Mouse (Mus musculus) cerebellum, adult 18-20 months (tissue): ENCODE measurements around the gene Cd79b.
A peak's percentile ranks its signal among the peaks of the same experiment; 100 is the strongest.

ENCODE experiments used
- DNase-seq, 2 experiments: peaks; one replicate each; pipeline ENCODE4 v3.0.0; 2021

Cd79b gene

DNA sequence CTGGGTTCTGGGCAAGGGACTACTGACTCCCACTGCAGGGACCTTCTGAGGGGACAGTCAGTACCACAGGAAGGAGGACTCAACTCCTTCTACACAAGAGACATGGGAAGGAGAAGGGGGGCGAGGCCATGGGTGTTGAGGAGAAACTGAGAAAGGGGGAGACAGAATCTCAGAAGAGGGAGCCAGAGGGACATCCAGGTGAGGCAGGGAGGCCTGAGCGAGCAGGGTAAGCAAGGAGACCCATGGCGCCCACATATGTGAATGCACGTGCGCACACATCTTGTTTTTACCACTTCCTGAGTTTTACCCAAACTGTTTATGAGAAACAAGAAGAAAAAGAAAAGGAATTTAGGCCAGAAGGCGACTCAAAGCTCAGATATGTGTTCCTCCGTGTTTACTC is 3.2 kb upstream of the Cd79b start:
- no peak for DNase-seq

GRCm38 (mm10) chr11:106316416-106316815 is 1.9 kb upstream of the Cd79b start:
- no peak for DNase-seq

GRCm38 (mm10) chr11:106313533-106313932 is 1.0 kb downstream of the Cd79b start:
- DNase-seq, result no peak

DNA sequence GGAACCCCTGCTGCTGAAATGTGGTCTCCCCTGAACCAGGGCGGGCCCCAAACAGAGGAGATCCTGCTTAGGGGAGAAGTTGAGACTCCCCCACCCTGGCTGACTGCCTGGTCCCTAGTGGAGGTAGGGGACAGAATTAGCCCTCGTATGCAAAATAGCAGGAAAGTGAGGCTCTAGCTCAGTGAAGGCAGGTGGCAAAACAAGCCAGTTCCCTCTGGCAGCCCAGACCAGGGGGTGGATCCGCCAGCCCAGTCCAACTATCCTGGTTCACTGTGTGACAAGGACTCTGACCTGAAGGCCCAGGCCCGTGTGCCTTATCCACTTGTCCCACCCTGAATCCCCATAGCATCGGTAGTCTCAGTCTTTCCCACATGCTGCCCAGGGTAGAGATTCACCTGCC is 4.4 kb downstream of the Cd79b start:
- DNase-seq, result no peak

DNA sequence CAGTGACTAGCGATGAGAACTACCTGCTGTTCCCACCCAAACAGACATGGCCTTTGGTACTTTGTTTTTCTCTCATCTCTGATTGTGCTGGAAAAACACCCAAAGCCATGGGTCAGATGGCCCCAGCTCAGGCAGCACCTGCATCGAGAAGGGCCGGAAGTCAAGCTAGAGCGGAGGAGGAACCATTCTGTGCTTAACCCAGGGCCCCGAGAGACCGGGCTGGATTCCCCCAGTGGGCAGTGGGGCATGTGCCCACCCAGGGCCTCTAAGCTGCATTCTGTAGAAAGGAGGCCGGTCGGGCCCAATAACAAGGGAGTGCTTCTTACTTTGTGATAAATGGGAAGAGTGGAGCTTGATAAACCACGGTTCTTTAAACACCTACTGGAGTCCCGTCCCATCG is 6.4 kb downstream of the Cd79b start:
- no peak for DNase-seq

DNA sequence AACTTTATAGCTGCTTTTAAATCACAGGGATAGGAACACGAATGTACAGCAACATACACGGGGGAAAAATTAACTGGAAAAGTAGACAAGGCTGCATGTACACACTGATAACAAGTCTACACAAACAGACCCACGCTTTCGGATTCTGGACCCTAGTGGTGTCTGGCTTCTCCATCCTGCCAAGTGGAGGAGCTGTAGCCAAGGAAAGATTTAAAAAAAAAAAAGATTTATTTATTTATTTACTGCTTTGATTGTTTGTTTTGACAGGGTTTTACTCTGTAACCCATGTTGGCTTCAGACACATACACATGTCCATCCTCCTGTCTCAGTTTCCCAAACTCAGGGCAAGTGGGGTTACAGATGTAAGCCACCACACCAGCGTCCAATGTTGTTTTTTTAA is 7.1 kb downstream of the Cd79b start:
- no peak for DNase-seq

GRCm38 (mm10) chr11:106306758-106307157 is 7.8 kb downstream of the Cd79b start:
- no peak for DNase-seq

DNA sequence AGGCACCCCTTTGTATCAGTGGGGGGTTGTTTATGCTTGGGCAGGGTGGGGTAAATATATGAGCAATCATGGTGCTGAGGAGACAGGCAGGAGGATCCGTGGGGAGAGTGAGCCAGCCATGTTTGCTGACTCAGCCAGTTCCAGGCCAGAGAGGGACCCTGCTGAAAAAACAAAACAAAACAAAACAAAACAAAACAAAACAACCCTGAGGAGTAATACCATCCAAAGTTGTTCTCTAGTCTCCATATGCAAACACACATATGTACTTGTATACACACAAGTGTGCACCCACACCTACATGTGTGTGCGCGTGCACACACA is 8.5 kb downstream of the Cd79b start:
- DNase-seq, result no peak

DNA sequence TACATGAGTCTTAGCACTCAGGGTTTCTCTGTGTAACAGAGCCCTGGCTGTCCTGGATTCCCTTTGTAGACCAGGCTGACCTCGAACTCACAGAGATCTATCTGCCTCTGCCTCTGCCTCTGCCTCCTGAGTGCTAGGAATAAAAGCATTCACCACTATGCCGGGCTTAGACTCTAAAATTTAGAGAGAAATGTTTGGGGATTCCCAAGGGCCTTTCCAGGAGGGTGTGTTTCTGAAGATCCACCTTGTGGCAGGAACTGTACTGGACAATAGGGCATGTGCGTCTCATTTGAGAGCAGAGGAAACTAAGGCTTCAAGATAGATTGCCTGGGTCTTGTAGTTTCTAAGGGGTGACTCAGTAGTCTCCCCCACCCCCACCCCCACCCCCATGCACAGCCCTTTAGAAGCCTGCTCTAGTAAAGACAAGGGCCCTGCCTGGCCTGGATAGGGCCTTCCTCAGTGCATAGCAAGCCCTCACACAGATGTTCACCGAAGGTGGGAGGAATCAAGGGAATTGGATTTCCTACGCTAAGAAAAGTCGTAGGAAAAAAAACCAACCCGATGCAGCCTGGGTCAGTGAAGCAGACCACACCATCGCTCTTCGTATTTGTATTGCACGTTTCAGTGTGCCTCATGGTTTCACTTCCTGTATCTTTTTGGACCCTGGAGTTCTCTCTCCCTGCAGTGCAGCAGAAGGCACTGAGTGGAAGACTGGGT is 9.1 kb downstream of the Cd79b start:
- no peak for DNase-seq

DNA sequence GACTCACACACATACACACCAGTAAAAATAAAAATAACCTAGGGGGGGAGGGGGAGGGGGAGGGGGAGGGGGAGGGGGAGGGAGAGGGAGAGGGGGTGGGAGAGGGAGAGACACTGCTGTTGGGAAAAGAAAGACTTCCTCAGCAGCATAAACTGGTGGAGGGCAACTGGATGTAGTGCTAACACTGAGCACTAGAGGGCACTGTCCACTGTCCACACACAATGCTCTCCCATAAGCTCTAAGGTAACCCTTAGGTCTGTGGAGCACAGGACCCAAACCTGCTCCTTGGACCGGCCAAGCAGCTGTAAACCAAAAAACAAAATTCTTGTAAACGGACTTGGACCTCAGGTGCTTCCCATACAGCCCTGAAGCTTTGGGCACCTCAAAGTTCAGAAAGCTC is 11.9 kb downstream of the Cd79b start:
- DNase-seq, result peak; percentile 66 to 76

- no peak for DNase-seq
Measured at GRCm38 (mm10) chr11:106301765-106302164, 12.8 kb downstream of the Cd79b start, which contains the start of gene Gh. Gene Gh, minus strand, starts transcription at chr11:106301865.

- peak; percentile 84 to 91 for DNase-seq
Measured at GRCm38 (mm10) chr11:106291861-106292260, 22.7 kb downstream of the Cd79b start.

DNA sequence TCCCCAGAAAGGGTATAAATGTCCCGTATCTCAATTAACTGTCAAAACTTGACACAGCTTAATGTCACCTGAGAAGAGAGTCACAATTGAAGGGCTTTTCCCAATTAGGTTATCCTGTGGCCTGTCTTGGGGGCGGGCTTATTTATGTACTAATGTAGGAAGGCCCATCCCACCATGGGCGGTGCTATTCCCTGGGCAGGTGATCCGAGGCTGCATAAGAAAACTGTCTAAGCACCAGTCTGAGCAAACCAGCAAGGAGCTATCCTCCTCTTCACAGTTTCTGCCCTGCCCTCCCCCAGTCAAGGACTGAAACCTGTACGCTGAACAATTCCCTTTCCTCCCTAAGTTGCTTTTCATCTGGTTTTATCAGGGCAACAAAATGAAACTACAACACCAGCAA is 24.2 kb downstream of the Cd79b start:
- no peak for DNase-seq

DNA sequence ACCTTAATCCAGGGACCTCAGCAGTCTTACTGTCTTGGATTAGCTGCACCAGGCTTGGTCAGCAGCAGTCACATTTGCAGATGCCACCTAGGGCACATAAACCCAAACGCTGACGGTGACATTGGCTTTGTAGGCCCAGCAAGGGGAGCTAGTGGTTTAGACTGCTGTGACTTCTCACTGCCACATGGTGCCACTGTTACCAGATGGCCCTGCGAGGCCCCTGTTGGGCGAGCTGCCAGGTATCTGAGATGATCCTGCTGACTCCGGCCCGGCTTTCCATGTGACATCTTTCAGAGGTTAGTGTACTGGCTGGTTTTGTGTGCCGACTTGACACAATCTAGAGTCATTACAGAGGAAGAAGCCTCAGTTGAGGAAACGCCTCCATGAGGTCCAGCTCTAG is 25.2 kb downstream of the Cd79b start:
- DNase-seq, result peak; percentile 91 to 94

DNA sequence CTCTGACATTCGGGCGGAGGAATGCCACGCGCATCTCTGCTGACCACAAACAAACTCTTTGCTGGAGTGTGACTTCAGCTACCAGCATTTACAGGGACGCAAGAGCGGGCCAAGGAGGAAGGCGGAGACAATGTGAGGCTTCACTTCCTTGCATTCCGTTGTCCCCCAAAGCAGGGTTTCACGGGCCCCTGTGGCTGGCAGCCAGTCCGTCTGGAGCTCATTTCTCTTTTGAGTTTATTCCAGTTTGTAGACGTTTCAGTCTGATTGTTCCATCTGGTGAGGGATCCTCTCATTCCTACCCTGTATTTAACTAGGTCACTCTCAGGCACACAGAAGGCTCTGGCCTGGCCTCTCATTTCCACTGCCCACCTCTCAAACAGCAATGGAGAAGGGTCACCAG is 27.6 kb downstream of the Cd79b start:
- peak; percentile 82 to 85 for DNase-seq

GRCm38 (mm10) chr11:106286206-106286605 is 28.4 kb downstream of the Cd79b start:
- peak; percentile 49 to 53 for DNase-seq

DNA sequence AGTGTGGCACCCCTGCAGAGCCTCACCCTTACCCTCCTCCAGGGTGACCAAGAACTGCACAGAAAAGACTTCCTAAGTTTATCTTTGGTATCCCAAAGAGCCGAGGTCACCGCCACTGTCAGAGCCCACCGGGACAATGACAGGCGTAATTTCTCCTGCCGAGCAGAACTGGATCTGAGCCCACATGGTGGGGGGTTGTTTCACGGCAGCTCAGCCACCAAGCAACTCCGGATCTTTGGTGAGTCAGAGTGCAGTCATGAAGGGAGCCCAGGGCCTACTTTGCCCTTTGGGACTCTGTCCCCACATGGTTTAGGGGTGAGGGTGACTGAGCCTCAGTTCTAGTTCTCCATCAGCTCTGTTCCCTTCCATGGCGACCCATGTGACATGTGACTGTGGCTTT is 30.4 kb downstream of the Cd79b start:
- DNase-seq, result peak in 1 of 2 experiments; percentile 28

DNA sequence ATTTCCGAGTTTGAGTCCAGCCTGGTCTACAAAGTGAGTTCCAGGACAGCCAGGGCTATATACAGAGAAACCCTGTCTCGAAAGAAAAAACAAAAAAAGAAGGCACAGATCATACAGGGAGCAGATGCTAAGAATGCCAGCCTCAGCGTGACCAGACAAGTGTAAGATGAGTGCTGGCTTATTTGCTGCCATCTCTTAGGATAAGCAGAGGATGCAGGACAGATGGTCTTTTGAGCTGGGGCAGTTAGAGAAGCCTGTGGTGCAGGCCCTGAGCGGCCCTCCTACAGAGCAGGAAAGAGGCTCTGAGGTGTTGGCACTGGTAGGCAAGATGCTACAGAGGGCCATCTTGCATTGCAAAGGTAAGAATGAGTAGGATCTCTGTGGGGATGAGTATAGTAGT is 31.2 kb downstream of the Cd79b start:
- peak; percentile 52 to 54 for DNase-seq

GRCm38 (mm10) chr11:106282452-106282851 is 32.1 kb downstream of the Cd79b start:
- DNase-seq, result no peak

GRCm38 (mm10) chr11:106276454-106276853 is 38.1 kb downstream of the Cd79b start, which contains the start of gene Tcam1:
Gene Tcam1, plus strand, starts transcription at chr11:106276672.
- peak; percentile 93 to 96 for DNase-seq

GRCm38 (mm10) chr11:106274971-106275411 is 39.6 kb downstream of the Cd79b start:
- no peak for DNase-seq

- DNase-seq, result no peak
Measured at GRCm38 (mm10) chr11:106274374-106274773, 40.2 kb downstream of the Cd79b start.

GRCm38 (mm10) chr11:106273811-106274210 is 40.8 kb downstream of the Cd79b start:
- DNase-seq, result no peak

- no peak for DNase-seq
Measured at GRCm38 (mm10) chr11:106273311-106273684, 41.3 kb downstream of the Cd79b start.

DNA sequence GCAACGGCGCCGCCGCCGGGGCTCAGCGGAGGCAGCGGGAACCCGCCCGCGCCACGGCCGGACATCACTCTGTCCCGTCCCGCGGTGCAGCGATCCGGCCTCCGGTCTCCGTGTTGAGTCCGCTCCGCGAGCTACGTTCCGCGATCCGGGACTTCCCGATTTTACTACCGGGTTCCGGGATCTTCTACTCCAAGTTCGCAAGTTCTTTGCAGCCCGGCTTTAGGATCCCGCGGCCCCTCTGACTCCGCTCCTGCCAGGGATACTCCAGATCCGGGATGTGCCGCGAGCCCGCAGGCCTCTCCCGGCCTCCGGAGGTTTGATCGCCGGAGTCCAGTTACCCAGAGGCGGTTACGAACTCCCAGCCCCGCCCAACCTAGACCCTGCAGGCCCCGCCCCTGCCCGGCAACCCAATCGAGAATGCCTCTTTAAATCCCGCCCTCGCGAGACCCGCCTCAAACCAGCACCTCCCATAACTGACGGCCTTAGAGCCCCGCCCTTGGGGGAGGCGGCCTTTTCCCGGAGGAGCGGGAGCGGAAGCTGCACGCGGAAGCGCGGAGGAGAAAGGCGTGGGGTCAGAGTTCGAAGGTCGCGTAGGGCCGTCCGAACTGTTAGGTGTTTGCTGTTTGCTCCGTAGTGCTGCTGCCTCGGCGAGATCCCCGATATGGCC is 41.8 kb downstream of the Cd79b start, which contains the start of gene Smarcd2:
Smarcd2 (minus strand) TSS at position 329 of the 667 bp plus-strand sequence.
- peak; percentile 98 to 100 for DNase-seq
